Mouse (Mus musculus): ENCODE results near the gene Polrmt.
"Not testable (repeated sequence)": the region's sequence is repeated elsewhere in the genome, so short reads cannot be mapped to it uniquely, and the experiment has no call there.

Gene Polrmt

DNA sequence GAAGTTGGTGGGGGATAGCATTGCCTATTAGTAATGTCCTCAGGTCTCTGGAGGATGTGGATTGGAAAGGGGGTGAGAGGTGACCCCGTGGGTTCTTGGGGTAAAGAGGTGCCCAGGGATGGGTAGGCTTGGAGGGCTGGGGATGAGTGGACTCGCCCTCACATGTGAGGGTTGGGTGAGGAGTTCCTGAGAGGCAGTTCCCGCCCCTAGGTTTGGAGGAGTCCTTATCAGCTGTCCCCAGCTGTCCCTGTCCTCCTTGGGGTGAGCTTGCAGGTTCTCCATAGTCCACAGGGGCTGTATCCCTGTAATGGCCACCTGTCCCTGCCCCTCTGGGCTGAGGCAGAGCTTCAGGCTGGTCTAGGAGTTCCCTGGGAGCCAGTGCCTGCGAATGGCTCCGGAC, 40.4 kb downstream of the Polrmt start:
- H3K4me3 ChIP-seq (replicated peaks; ENCODE audit: low read length) = peak overlapping the region; percentile 96
- TF ChIP-seq CTCF (conservative IDR thresholded peaks at IDR 0.05; ENCODE audit: low read length) = no peak
- no peak for TF ChIP-seq POU5F1 (IDR thresholded peaks at IDR 0.05; ENCODE audit: borderline replicate concordance, low read length)
- no peak for TF ChIP-seq NANOG (IDR thresholded peaks at IDR 0.05; ENCODE audit: borderline replicate concordance, low read length)
- no peaks in the 10 kb centered on the region for H3K27me3 ChIP-seq (ENCODE audit: insufficient read depth, low read length)
- no peaks in the 10 kb centered on the region for H3K9me3 ChIP-seq (ENCODE audit: low read length)
- peaks cover 59% of the 10 kb centered on the region for H3K36me3 ChIP-seq (ENCODE audit: insufficient read depth, low read length)
- peaks cover 74% of the 10 kb centered on the region for H3K4me1 ChIP-seq (replicated peaks; ENCODE audit: low read depth, low read length)

DNA sequence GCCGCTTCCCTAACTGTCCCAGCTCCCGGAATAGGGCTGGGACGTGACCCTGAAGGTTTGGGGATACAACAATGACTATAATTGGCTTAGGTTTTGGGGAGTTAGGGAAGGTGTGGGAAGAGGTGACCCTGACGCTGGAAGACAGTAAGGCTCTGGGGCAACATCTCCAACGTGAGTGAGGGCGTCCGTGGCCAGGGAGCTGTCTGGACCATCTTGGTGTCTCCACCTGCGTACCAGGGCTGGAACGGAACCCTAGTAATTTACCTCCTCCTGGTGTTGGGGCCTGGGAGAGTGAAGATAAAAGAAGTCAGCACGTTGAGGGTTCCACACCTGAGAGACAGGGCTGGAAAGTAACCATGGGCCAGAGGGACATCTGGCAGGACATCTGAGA, 41.4 kb downstream of the Polrmt start:
- H3K4me3 ChIP-seq (replicated peaks; ENCODE audit: low read length) = peak overlapping the region; percentile 96
- no peaks in the 10 kb centered on the region for H3K27me3 ChIP-seq (ENCODE audit: insufficient read depth, low read length)
- no peaks in the 10 kb centered on the region for H3K9me3 ChIP-seq (ENCODE audit: low read length)
- peaks cover 49% of the 10 kb centered on the region for H3K36me3 ChIP-seq (ENCODE audit: insufficient read depth, low read length)
- H3K4me1 ChIP-seq (replicated peaks; ENCODE audit: low read depth, low read length) = peaks cover 70% of the 10 kb centered on the region
- no peak for TF ChIP-seq POU5F1 (IDR thresholded peaks at IDR 0.05; ENCODE audit: borderline replicate concordance, low read length)
- no peak for TF ChIP-seq CTCF (conservative IDR thresholded peaks at IDR 0.05; ENCODE audit: low read length)
- TF ChIP-seq NANOG (IDR thresholded peaks at IDR 0.05; ENCODE audit: borderline replicate concordance, low read length) = no peak

GRCm38 (mm10) chr10:79704065-79704969, 42.1 kb downstream of the Polrmt start, which contains the start of gene Bsg:
Gene Bsg, plus strand, starts transcription at chr10:79704491.
- H3K9me3 ChIP-seq (ENCODE audit: low read length) = no peaks in the 10 kb centered on the region
- peaks cover 69% of the 10 kb centered on the region for H3K4me1 ChIP-seq (replicated peaks; ENCODE audit: low read depth, low read length)
- H3K36me3 ChIP-seq (ENCODE audit: insufficient read depth, low read length) = peaks cover 42% of the 10 kb centered on the region
- H3K4me3 ChIP-seq (replicated peaks; ENCODE audit: low read length) = peak within 1 kb of the TSS; percentile 96
- TF ChIP-seq CTCF (conservative IDR thresholded peaks at IDR 0.05; ENCODE audit: low read length) = peak; percentile 34
- TF ChIP-seq POU5F1 (IDR thresholded peaks at IDR 0.05; ENCODE audit: borderline replicate concordance, low read length) = no peak
- TF ChIP-seq NANOG (IDR thresholded peaks at IDR 0.05; ENCODE audit: borderline replicate concordance, low read length) = no peak
- no peaks in the 10 kb centered on the region for H3K27me3 ChIP-seq (ENCODE audit: insufficient read depth, low read length)

GRCm38 (mm10) chr10:79703541-79703940, 42.8 kb downstream of the Polrmt start:
- Histone ChIP-seq H3K4me1 (replicated peaks; ENCODE audit: low read depth, low read length) (peaks cover 66% of the 10 kb centered on the region), H3K4me3 (replicated peaks; ENCODE audit: low read length) (peak overlapping the region; percentile 96), H3K27me3 (ENCODE audit: insufficient read depth, low read length) (no peaks in the 10 kb centered on the region), H3K36me3 (ENCODE audit: insufficient read depth, low read length) (peaks cover 34% of the 10 kb centered on the region), H3K9me3 (ENCODE audit: low read length) (no peaks in the 10 kb centered on the region)
- TF ChIP-seq CTCF (conservative IDR thresholded peaks at IDR 0.05; ENCODE audit: low read length) = no peak
- TF ChIP-seq NANOG (IDR thresholded peaks at IDR 0.05; ENCODE audit: borderline replicate concordance, low read length) = no peak
- no peak for TF ChIP-seq POU5F1 (IDR thresholded peaks at IDR 0.05; ENCODE audit: borderline replicate concordance, low read length)

DNA sequence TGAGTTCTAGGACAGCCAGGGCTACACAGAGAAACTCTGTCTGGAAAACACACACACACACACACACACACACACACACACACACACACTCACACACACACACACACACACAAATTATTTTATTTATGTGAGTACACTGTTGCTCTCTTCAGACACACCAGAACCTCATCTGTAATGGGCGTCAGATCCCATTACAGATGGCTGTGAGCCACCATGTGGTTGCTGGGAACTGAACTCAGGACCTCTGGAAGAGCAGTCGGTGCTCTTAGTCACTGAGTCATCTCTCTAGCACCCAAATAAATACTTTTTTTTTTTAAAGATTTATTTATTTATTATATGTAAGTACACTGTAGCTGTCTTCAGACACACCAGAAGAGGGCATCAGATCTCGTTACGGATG, 43.4 kb downstream of the Polrmt start:
- H3K9me3 ChIP-seq (ENCODE audit: low read length); H3K27me3 ChIP-seq (ENCODE audit: insufficient read depth, low read length); H3K4me3 ChIP-seq (replicated peaks; ENCODE audit: low read length): not testable (repeated sequence)
- peaks cover 29% of the 10 kb centered on the region for H3K36me3 ChIP-seq (ENCODE audit: insufficient read depth, low read length)
- H3K4me1 ChIP-seq (replicated peaks; ENCODE audit: low read depth, low read length) = peaks cover 60% of the 10 kb centered on the region

- Histone ChIP-seq H3K4me1 (replicated peaks; ENCODE audit: low read depth, low read length) (peaks cover 48% of the 10 kb centered on the region), H3K27me3 (ENCODE audit: insufficient read depth, low read length) (no peaks in the 10 kb centered on the region; the same call in 1 of the 2 replicates), H3K9me3 (ENCODE audit: low read length) (no peaks in the 10 kb centered on the region), H3K4me3 (replicated peaks; ENCODE audit: low read length) (no peak overlapping the region), H3K36me3 (ENCODE audit: insufficient read depth, low read length) (peaks cover 16% of the 10 kb centered on the region)
- TF ChIP-seq NANOG (IDR thresholded peaks at IDR 0.05; ENCODE audit: borderline replicate concordance, low read length) (no peak), CTCF (conservative IDR thresholded peaks at IDR 0.05; ENCODE audit: low read length) (no peak), POU5F1 (IDR thresholded peaks at IDR 0.05; ENCODE audit: borderline replicate concordance, low read length) (no peak)
Measured at GRCm38 (mm10) chr10:79701443-79702129, 44.8 kb downstream of the Polrmt start.

- Histone ChIP-seq H3K9me3 (ENCODE audit: low read length) (no peaks in the 10 kb centered on the region), H3K36me3 (ENCODE audit: insufficient read depth, low read length) (peaks cover 7% of the 10 kb centered on the region), H3K27me3 (ENCODE audit: insufficient read depth, low read length) (peaks cover 3% of the 10 kb centered on the region; the same call in 1 of the 2 replicates), H3K4me3 (replicated peaks; ENCODE audit: low read length) (no peak overlapping the region), H3K4me1 (replicated peaks; ENCODE audit: low read depth, low read length) (peaks cover 48% of the 10 kb centered on the region)
- TF ChIP-seq POU5F1 (IDR thresholded peaks at IDR 0.05; ENCODE audit: borderline replicate concordance, low read length) = no peak
- no peak for TF ChIP-seq CTCF (conservative IDR thresholded peaks at IDR 0.05; ENCODE audit: low read length)
- no peak for TF ChIP-seq NANOG (IDR thresholded peaks at IDR 0.05; ENCODE audit: borderline replicate concordance, low read length)
Measured at GRCm38 (mm10) chr10:79700676-79701075, 45.7 kb downstream of the Polrmt start.

- peaks cover 46% of the 10 kb centered on the region for H3K4me1 ChIP-seq (replicated peaks; ENCODE audit: low read depth, low read length)
- no peak overlapping the region for H3K4me3 ChIP-seq (replicated peaks; ENCODE audit: low read length)
- H3K27me3 ChIP-seq (ENCODE audit: insufficient read depth, low read length) = peaks cover 3% of the 10 kb centered on the region; the same call in 1 of the 2 replicates
- H3K36me3 ChIP-seq (ENCODE audit: insufficient read depth, low read length) = no peaks in the 10 kb centered on the region
- TF ChIP-seq NANOG (IDR thresholded peaks at IDR 0.05; ENCODE audit: borderline replicate concordance, low read length) (no peak), POU5F1 (IDR thresholded peaks at IDR 0.05; ENCODE audit: borderline replicate concordance, low read length) (no peak), CTCF (conservative IDR thresholded peaks at IDR 0.05; ENCODE audit: low read length) (no peak)
- H3K9me3 ChIP-seq (ENCODE audit: low read length) = no peaks in the 10 kb centered on the region
Measured at GRCm38 (mm10) chr10:79698459-79698858, 47.9 kb downstream of the Polrmt start.

Data from E14TG2a.4 (cell line).